Comparison of ENCODE assay signal across 23 mouse cellular contexts in genomic region chr2:18920461-18920877, GRCm38 (mm10).
DNase-seq lines count a peak whose midpoint lies in the region; ATAC-seq and TF ChIP-seq lines count a peak whose summit lies in the region.
"Had no signal": no experiment of that assay in that cellular context is flagged by ENCODE, and none has a peak within 500 bp of the region (broad histone marks: within the 10 kb centered on the region; RNA-seq: fewer than 3 reads in every experiment).

No protein-coding gene starts in this region.

- ATAC-seq in kidney, embryonic 15.5 days (replicated peaks; ENCODE audit: low FRiP score), result peak; percentile 50
- ATAC-seq: forebrain, embryonic 16.5 days; intestine, embryonic 15.5 days had no signal

- TF ChIP-seq CTCF in left cerebral cortex, adult 2 months (IDR thresholded peaks at IDR 0.05), result no peak

- no peaks in the 10 kb centered on the region for H3K9me3 ChIP-seq in kidney, embryonic 15.5 days (replicated peaks)
- H3K9me3 ChIP-seq: embryonic facial prominence, embryonic 13.5 days; heart, embryonic 12.5 days; hindbrain, embryonic 13.5 days; intestine, embryonic 15.5 days; liver, embryonic 13.5 days; neural tube, embryonic 13.5 days had no signal

- H3K36me3 ChIP-seq in kidney, embryonic 15.5 days, result no peaks in the 10 kb centered on the region
- H3K36me3 ChIP-seq: embryonic facial prominence, embryonic 13.5 days; heart, embryonic 12.5 days; hindbrain, embryonic 13.5 days; intestine, embryonic 15.5 days; liver, embryonic 13.5 days; neural tube, embryonic 13.5 days had no signal

- 23% methylated on average over 2 of the region's 2 CpGs for WGBS in kidney, embryonic 15.5 days

- H3K4me1 ChIP-seq in kidney, embryonic 15.5 days, result peaks cover 67% of the 10 kb centered on the region

- H3K27me3 ChIP-seq in kidney, embryonic 15.5 days, result no peaks in the 10 kb centered on the region
- H3K27me3 ChIP-seq: heart, embryonic 12.5 days; hindbrain, embryonic 13.5 days; intestine, embryonic 15.5 days; liver, embryonic 13.5 days; neural tube, embryonic 13.5 days had no signal

- no peak overlapping the region for H3K4me3 ChIP-seq in kidney, embryonic 15.5 days (replicated peaks)
- H3K4me3 ChIP-seq in left cerebral cortex, adult 2 months, result no peak overlapping the region
- H3K4me3 ChIP-seq: embryonic facial prominence, embryonic 13.5 days; heart, embryonic 12.5 days; hindbrain, embryonic 13.5 days; intestine, embryonic 15.5 days; liver, embryonic 13.5 days; neural tube, embryonic 13.5 days had no signal

- intact Hi-C loops in left cerebral cortex, adult 2 months (cut with DNase I), result no loop called here
- intact Hi-C loops in gastrocnemius, postnatal 36 days (cut with DNase I), result no loop called here

- no peak overlapping the region for H3K4me2 ChIP-seq in kidney, embryonic 15.5 days
- H3K4me2 ChIP-seq: embryonic facial prominence, embryonic 13.5 days; heart, embryonic 12.5 days; hindbrain, embryonic 13.5 days; intestine, embryonic 15.5 days; liver, embryonic 13.5 days; lung, embryonic 14.5 days; midbrain, embryonic 11.5 days; neural tube, embryonic 13.5 days had no signal

- peak overlapping the region; percentile 83 for H3K27ac ChIP-seq in kidney, embryonic 15.5 days
- H3K27ac ChIP-seq in left cerebral cortex, adult 2 months, result no peak overlapping the region
- H3K27ac ChIP-seq: embryonic facial prominence, embryonic 13.5 days; hindbrain, embryonic 13.5 days; intestine, embryonic 15.5 days; neural tube, embryonic 13.5 days had no signal

- no peak overlapping the region for H3K9ac ChIP-seq in kidney, embryonic 15.5 days
- H3K9ac ChIP-seq: embryonic facial prominence, embryonic 13.5 days; heart, embryonic 12.5 days; hindbrain, embryonic 13.5 days; intestine, embryonic 15.5 days; liver, embryonic 13.5 days; lung, embryonic 14.5 days; neural tube, embryonic 13.5 days had no signal

- DNase-seq in kidney, adult 11 months, result no peak
- DNase-seq in thymus, postnatal 0 days (ENCODE audit: low spot score), result peak; percentile 61
- no peak for DNase-seq in thymus, postnatal 10 days (ENCODE audit: low spot score in 2 of 2)
- DNase-seq in T-cell, adult 2 months (ENCODE audit: low spot score), result peak; percentile 47
- peak; percentile 85 for DNase-seq in naive thymus-derived CD4-positive, alpha-beta T cell, adult 2 months (ENCODE audit: low read depth)
- DNase-seq in left cerebral cortex, adult 2 months (ENCODE audit: extremely low spot score in 1 of 2, low spot score in 2 of 2), result no peak
- DNase-seq in gastrocnemius, postnatal 36 days, result no peak
- DNase-seq: cerebellum, adult 9-10 months; heart, postnatal 14 days; kidney, postnatal 25 days; layer of hippocampus, adult 9-11 months; liver, embryonic 13.5 days; lung, embryonic 14.5 days; lung, postnatal 4 days; right cerebral cortex, adult 18-20 months had no signal

Comparison
In these comparisons a context has a peak if more than half of its experiments do, and no peak if none do; other contexts are left out.
1. DNase-seq: peak in thymus, postnatal 0 days (single experiment), T-cell, adult 2 months (single experiment) and naive thymus-derived CD4-positive, alpha-beta T cell, adult 2 months (single experiment); none in kidney, adult 11 months (single experiment), thymus, postnatal 10 days (0 of 2), left cerebral cortex, adult 2 months (0 of 2) and gastrocnemius, postnatal 36 days (0 of 2).